Mouse (Mus musculus) splenic B cell, adult 2 months (primary cell): ENCODE results near the gene Sytl2.
A peak's percentile ranks its signal among the peaks of the same experiment; 100 is the strongest.

Source experiments
- DNase-seq: peaks from one replicate; pipeline ENCODE4 v3.0.0-alpha.2; 2011; ENCODE audit warnings: low read depth, low spot score
- H3K27me3 ChIP-seq: 2 replicates; pipeline ENCODE4 v1.6.1; 2012; ENCODE audit warnings: mild to moderate bottlenecking, low read length, moderate library complexity, mixed read lengths; ENCODE audit not compliant: control insufficient read depth, poor library complexity, insufficient read depth, severe bottlenecking
- H3K36me3 ChIP-seq: 2 replicates; pipeline ENCODE4 v1.6.1; 2012; ENCODE audit warnings: mild to moderate bottlenecking, low read length, moderate library complexity, mixed read lengths; ENCODE audit not compliant: control insufficient read depth, poor library complexity, insufficient read depth, severe bottlenecking

Sytl2 gene

DNA sequence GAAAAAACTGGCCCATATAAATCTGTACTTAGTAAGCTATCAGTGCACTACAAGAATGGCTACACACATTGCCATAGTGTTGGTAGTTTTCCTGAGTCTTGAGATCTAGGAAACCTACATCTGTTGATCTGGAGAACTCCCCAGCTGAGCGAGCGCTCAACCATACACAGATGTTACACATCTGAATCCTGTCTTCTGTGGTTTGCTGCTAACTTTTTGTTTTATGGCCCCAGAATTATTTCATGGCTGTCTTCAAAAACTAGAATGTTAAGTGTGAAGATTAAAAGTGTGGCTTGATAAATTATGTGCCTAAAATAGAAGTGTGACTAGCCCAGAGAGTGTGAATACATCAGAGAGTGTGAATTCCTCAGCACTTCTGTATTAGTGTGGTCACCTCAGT lies 82.4 kb downstream of the Sytl2 start:
- H3K27me3 ChIP-seq: no peaks in the 10 kb centered on the region
- H3K36me3 ChIP-seq: no peaks in the 10 kb centered on the region
- DNase-seq: no peak

DNA sequence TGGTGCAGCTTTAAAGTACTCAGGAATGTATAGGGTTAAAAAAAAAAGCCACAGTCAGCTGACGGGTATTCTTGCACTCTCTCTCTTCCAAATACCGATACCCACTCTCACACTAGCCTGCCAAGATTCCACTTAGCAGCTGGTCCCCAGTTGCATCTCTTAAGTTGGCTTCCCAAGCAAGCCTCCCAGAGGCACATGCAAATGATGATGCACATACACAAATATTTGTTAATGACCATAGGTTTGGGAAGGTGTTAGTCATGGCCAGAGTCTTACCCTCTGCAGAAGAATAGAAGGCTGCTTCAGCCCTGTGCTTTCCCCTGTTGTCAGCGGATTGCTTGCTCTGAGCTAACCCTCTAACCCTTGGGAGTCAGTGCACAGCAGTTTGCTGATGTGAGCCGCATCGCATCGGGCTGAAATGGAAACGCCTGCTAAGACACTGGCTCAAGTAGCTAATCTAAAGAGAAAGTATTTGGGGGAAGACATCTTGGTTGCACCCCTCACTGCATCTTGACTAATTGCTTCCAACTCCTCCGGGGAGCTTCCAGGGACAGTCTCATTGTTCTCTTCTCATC lies 84.9 kb downstream of the Sytl2 start:
- DNase-seq: no peak
- no peaks in the 10 kb centered on the region for H3K27me3 ChIP-seq
- H3K36me3 ChIP-seq: no peaks in the 10 kb centered on the region

DNA sequence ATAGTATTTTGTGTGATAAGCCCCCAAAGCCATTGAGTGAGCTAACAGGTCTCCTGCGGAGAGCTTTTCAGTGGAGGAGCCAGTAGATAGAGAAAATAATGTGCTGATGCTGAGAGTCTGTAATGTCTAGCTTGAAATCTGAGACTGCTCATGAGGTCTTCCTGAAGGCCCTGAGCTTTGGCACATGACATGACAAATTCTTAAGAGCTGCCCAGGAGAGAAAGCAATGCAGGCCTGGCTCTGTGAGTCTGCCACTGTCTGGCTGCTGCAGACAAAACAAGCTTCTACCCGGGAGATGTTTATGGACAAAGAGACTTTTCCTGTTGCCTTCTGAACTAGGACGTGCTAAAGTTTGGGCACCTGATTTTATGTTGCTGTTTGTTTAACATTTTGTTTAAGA lies 87.7 kb downstream of the Sytl2 start:
- Histone ChIP-seq H3K27me3 (no peaks in the 10 kb centered on the region), H3K36me3 (no peaks in the 10 kb centered on the region)
- DNase-seq: no peak

DNA sequence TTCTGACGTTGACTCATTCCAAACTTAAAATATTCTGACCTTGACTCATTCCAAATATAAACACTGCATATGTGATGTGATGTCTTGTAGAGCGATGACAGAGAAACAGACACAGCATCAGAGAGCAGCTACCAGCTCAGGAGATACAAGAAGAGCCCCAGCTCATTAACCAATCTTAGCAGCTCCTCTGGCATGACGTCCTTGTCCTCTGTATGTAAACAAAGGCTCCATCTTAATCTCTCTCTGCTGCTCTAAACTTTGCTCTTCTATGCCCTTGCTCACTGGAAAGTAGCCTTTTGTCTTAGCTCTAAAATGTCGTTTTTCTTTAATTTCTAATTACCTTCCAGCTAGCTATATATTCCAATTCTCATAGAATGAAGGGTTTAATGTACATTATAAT lies 93.0 kb downstream of the Sytl2 start:
- DNase-seq: no peak
- no peaks in the 10 kb centered on the region for H3K27me3 ChIP-seq
- H3K36me3 ChIP-seq: no peaks in the 10 kb centered on the region

DNA sequence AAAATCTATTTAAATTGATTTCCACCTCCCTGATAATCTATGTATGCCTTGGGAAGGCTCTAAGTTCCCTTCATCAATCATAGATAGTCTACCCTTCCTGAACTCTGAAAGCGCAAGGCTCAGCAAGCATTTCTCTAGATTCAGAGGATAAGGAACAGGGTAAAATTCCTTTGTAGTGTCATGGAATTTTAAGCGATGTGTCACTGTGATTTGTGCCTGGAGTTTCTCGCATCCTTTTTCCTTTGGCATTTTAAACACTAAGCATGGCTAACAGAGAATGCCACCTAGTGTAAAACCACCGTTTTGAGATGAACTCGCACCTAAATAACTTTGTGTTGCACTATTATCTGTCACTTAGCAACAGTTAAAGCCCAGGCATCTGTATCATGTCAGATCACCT lies 93.9 kb downstream of the Sytl2 start:
- no peak for DNase-seq
- Histone ChIP-seq H3K27me3 (no peaks in the 10 kb centered on the region), H3K36me3 (no peaks in the 10 kb centered on the region)

DNA sequence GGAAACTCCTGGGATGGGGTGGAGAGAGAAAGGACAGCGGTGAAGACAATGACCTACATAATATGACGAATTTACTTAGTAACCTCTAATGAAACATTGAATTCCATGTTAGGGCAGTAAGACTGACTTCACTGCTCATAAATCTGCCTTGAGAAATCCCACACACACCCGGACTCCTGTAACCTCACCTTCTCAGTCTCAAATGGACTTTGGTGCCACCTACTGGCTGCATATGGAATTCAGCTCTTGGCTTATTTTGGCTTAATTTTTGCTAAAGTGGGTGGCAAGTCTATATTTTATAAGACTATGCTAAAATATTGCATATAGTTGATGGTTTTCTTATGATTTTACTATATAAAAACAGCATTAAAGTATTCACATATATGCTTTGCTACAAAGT lies 107.9 kb downstream of the Sytl2 start:
- DNase-seq: peak; percentile 79
- Histone ChIP-seq H3K27me3 (no peaks in the 10 kb centered on the region), H3K36me3 (no peaks in the 10 kb centered on the region)

DNA sequence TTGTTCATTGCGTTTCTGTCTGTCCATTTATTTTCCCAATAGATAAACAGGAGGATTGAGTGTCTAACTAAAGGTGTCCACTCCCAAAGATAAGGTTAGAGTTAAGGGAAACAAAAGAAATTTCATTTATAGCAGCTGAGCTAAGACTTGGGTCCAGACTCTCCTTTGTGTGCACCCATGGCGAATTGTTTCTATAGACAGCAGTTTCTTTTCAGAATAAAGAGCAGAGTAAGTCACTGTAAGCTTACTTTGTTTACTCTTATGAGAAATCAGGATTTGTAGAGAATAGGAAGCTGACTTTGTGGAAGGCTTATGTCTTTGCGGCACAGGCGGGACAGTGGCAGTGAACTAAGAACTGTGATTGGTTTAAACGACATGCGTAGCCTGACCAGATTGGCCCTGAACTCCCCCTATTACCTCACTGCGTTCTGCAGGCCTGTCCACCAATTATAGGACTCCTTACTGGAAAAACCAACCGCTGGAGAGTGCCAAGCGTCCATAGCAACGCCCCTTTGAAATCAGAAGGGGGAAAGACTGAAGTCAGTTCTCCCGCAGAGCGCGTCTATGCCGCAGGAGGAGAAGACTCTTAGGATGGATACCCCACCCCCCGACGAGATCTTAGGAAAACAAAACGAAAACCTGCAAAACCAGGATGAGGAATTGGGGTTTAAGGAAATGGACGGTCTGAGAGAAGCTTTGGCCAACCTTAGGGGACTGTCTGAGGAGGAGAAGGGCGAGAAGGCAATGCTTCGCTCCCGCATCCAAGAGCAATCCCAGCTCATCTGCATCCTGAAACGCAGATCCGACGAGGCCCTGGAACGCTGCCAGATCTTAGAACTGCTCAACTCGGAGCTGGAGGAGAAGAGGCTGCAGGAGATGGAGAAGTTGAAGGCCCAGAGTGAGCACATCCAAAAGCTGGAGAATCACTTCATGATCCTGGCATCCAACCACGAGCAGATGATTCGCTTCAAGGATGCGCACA lies 124.3 kb downstream of the Sytl2 start, which contains the start of gene Ccdc89:
Gene Ccdc89, plus strand, starts transcription at position 558 of the 982 bp plus-strand sequence.
- peak; percentile 61 for DNase-seq
- no peaks in the 10 kb centered on the region for H3K36me3 ChIP-seq
- no peaks in the 10 kb centered on the region for H3K27me3 ChIP-seq

DNA sequence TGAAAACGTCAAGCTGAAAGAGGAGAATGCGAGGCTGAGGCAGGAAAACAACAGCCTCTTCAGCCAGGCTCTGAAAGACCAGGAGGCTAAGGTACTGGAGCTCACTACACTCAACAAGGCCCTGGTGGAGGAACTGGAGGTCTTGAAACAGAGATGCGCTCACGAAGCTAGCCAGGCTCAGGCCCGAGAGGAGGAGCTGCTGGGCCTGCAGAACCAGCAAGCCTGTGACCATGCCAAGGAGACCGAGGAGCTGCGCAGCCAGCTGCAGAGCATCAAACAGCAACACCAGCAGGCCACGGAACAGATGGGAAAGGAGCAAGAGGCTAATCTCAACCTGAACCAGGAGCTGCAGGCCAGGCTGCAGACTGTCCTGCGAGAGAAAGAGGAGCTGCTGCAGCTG lies 125.0 kb downstream of the Sytl2 start:
- no peaks in the 10 kb centered on the region for H3K27me3 ChIP-seq
- no peaks in the 10 kb centered on the region for H3K36me3 ChIP-seq
- no peak for DNase-seq

DNA sequence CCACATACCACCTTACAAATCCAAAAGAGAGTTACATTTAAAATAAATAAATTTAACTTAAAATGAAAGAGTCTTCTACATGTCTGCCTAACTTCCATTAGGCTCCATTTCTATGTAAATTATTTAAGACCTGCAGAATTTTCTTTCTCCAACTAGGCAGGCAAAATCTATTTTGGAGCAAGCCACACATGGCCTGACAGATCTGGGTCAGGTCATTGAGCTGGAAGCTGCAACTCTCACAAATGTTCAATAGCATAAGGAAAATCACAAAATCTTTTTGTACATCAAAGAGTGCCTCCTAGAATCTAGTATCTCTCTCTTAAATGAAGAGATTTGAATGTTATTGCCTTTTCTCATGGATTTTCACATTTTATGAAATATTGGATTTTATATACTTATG lies 130.2 kb downstream of the Sytl2 start:
- Histone ChIP-seq H3K36me3 (no peaks in the 10 kb centered on the region), H3K27me3 (no peaks in the 10 kb centered on the region)
- DNase-seq: no peak

DNA sequence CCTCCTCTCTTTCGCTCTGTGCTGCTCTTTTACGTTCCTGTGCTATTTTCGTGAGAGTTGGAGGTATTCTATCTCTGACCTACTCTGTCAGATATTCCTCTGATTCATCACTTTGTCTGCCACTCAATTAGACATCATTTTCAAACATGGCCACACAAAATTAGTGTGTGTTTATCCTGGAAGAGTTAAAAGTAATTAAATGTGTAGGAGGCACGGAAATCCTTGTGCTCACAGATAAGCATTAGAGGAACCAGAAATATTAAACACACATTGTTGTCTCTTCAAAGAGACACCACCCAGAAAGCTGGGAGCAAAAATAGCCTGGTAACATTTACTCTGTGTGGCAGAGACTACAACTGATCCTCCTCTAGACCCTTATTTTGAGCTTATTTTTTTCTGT lies 138.0 kb downstream of the Sytl2 start:
- peaks cover 1% of the 10 kb centered on the region; the same call in 1 of the 2 replicates for H3K36me3 ChIP-seq
- H3K27me3 ChIP-seq: no peaks in the 10 kb centered on the region
- DNase-seq: no peak

DNA sequence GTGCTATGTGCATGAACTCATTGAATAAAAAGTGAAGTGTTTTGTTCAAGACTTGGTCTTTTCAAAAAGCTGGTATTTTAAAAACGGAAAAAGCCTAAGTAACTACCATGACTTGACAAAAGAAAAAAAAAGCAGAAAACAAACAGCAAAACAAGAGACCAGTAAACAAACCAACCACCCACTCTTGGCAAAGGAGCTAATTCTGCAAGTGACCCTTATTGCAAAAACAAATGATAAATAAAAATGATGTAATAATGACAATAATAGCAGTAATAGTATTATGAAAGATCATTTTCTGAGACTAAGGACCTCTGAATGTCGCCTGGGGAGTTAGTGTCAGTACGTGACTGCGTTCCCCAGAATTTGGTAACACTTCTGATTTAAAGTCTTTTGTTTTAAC lies 140.0 kb downstream of the Sytl2 start:
- DNase-seq: peak; percentile 12
- H3K27me3 ChIP-seq: no peaks in the 10 kb centered on the region
- peaks cover 1% of the 10 kb centered on the region; the same call in 1 of the 2 replicates for H3K36me3 ChIP-seq

DNA sequence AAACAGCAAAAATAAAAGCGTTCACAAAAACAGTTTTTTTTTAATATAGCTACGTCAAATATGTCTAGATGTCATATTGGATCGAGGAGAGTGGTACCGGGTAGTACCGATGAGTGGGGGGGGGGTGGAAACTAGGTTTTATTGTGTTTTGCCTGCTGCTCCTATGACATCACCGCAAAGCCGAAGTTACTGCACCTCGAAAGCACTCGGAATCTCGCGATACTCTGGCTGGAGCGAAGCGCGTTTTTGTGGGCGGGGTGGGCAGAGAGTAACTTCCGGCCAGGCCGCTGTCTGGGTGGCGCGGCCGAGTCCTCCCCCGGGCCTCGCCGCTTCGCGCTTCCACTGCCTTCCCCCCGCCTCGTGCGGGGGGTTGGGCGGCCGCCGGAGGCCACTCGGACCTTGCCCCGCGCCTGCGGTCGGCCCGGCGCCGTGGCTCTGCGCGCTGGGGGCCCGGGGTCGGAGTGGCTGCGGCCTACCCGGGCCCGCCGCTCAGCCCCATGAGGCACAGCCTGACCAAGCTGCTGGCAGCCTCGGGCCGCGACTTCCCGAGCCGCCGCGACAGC lies 140.5 kb downstream of the Sytl2 start, which contains the start of gene Crebzf:
Gene Crebzf, plus strand, starts transcription at position 212 of the 563 bp plus-strand sequence.
- Histone ChIP-seq H3K27me3 (no peaks in the 10 kb centered on the region), H3K36me3 (peaks cover 1% of the 10 kb centered on the region; the same call in 1 of the 2 replicates)
- DNase-seq: peak; percentile 98

DNA sequence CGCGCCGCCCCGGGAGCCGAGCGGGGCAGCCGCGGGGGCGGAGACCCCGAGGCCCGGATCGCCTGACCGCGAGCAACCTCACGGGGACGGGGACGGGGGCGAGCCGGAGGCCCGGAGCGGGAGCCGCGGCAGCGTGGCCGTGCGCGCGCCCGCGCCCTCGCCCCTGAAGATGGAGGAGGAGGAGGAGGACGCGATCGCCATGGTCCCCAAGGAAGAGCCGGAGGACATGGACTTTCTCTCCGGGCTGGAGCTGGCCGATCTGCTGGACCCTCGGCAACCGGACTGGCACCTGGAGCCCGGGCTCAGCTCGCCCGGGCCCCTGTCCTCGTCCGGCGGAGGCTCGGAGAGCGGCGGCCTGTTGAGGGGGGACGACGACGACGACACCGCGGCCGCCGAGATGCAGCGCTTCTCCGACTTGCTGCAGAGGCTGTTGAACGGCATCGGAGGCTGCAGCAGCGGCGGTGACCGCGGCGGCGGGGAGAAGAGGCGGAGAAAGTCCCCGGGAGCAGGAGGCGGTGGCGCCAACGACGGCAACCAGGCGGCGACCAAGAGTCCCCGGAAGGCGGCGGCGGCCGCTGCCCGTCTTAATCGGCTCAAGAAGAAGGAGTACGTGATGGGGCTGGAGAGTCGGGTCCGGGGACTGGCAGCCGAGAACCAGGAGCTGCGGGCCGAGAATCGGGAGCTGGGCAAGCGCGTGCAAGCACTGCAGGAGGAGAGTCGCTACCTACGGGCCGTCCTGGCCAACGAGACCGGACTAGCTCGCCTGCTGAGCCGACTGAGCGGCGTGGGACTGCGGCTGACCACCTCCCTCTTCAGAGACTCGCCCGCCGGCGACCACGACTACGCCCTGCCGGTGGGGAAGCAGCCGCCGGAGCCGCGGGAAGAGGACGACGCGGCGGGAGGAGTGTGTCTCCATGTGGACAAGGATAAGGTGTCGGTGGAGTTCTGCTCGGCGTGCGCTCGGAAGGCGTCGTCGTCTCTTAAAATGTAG lies 141.3 kb downstream of the Sytl2 start:
- H3K27me3 ChIP-seq: no peaks in the 10 kb centered on the region
- peaks cover 1% of the 10 kb centered on the region; the same call in 1 of the 2 replicates for H3K36me3 ChIP-seq
- DNase-seq: peak; percentile 79

DNA sequence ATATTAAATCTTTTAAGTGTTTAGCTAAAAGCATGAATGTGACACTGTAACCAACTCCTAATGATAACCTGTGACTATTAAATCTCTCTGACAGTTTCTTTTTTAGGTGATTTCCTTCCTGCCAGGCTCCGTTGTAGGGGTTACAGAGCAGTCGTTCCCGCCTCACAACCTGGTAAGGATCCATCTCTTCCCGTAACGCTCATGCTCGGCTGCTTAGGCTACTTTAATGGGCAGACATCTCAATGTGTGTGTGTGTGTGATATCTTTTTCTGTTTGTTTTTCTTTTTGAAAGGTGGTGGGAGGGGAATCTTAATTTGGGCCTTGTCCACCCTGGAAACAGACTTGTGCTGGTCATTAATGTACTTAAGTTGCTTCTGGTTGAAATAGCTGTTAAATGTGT lies 142.2 kb downstream of the Sytl2 start:
- DNase-seq: peak; percentile 11
- H3K27me3 ChIP-seq: no peaks in the 10 kb centered on the region
- H3K36me3 ChIP-seq: peaks cover 1% of the 10 kb centered on the region; the same call in 1 of the 2 replicates
